Mouse (Mus musculus): Measurements from ENCODE around the gene Trmt10c. TPM values are rescaled to one million over a fixed set of nuclear protein-coding genes. Genes with fewer than 3 reads are reported as not detected.
"Not testable (repeated sequence)": the region's sequence is repeated elsewhere in the genome, so short reads cannot be mapped to it uniquely, and the experiment has no call there.

The Trmt10c gene
- polyA plus RNA-seq, 1 experiment from 2014 or later, result 21.5 TPM

DNA sequence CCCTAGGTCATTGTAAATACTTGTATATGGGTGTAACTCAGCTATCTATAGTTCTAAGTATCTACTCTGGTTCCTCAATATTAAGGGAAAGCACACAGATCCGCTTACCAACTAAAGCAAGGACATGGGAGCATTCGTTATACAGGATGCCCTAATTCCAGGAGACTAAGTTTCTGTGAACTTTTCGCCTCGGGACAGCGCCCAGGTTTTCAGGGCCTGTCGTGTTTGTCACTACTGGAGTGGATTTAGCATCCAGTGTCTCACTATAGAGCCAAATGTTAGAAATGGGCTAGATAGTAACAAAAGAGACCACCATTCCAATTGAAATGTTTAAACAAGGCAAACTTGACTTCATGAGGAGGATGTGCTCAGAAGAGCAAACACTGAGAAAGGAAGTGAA is 35.5 kb upstream of the Trmt10c start:
- not testable (repeated sequence) for ATAC-seq (ENCODE audit: low read depth); H3K27me3 ChIP-seq (ENCODE audit: control insufficient read depth, insufficient read depth, low read length); H3K27ac ChIP-seq (ENCODE audit: low read depth, low read length); H3K36me3 ChIP-seq (ENCODE audit: control insufficient read depth, insufficient read depth, low read length); H3K9ac ChIP-seq (replicated peaks; ENCODE audit: low read depth, low read length); H3K4me3 ChIP-seq (ENCODE audit: low read depth, low read length); H3K9me3 ChIP-seq (ENCODE audit: control insufficient read depth, low read length); H3K4me2 ChIP-seq (ENCODE audit: low read depth, low read length)
- H3K4me1 ChIP-seq (ENCODE audit: control insufficient read depth, insufficient read depth, low read length), result peaks cover 16% of the 10 kb centered on the region
- 88% methylated on average over 6 of the region's 6 CpGs for WGBS

DNA sequence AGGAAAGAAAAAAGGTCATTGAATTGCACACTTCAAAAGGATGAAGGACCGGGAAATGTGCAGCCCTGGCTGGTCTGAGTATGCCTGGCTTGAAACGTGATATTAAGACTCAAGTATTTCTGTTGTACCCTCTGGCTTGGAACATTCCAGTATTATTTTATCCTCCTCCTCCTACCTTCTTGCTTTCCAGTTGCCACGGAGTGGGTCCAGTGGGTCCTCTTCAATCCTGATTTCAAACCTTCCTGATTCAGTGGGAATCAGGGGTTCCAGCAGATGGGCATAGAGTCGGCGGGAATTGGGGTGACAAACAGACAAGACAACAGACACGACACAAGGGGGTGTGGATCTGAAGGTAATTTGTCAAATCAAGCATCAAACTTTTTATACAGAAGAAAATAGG is 34.9 kb upstream of the Trmt10c start:
- H3K9me3 ChIP-seq (ENCODE audit: control insufficient read depth, low read length), result no peaks in the 10 kb centered on the region
- 84% methylated on average over 6 of the region's 6 CpGs for WGBS
- H3K27me3 ChIP-seq (ENCODE audit: control insufficient read depth, insufficient read depth, low read length), result no peaks in the 10 kb centered on the region
- ATAC-seq (ENCODE audit: low read depth), result no peak
- H3K4me3 ChIP-seq (ENCODE audit: low read depth, low read length), result no peak overlapping the region
- no peaks in the 10 kb centered on the region for H3K36me3 ChIP-seq (ENCODE audit: control insufficient read depth, insufficient read depth, low read length)
- H3K9ac ChIP-seq (replicated peaks; ENCODE audit: low read depth, low read length), result no peak overlapping the region
- no peak overlapping the region for H3K4me2 ChIP-seq (ENCODE audit: low read depth, low read length)
- H3K27ac ChIP-seq (ENCODE audit: low read depth, low read length), result no peak overlapping the region
- peaks cover 16% of the 10 kb centered on the region for H3K4me1 ChIP-seq (ENCODE audit: control insufficient read depth, insufficient read depth, low read length)

DNA sequence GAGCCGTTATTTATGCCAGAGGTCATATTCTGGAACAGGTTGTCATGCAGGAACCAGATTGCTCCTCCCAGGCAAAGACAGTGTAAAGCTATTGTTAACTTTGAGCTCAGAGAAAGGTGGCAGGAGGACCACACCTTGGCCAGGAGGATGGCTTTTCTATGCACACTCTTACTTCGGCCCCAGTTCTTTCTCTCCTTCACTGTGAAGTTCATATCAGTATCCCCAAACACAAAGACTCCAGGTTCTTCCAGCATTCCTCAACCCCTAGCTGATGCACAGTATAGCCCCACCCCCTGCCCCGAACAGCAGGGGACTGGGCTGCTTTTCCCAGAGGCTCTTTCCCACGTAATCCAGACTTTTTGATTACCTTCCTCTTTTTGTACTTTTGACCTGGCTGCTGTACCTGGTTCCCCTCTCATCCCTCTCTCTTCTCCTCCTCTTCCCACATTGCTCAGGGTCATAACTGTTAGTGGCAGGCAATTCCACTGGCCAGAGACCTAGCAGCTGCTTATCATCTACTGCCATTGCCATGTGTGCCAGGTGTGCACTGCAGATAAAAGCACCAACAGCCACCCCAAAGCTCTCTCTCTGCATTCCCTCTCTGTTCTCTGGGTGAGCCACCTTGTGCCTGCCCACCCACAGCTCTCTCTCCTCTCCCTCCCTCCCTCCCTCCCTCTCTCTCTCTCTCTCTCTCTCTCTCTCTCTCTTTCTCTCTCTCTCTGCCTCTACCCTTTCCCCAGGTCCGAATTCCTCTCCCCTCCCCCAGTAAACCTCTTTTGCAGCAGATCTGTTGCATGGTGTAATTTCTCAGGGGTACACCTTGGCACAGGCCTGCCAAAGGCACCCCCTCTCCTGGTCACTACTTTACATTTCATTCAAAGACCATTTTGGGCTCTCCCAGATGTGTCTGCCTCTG is 34.0 kb upstream of the Trmt10c start:
- H3K27ac ChIP-seq (ENCODE audit: low read depth, low read length), result no peak overlapping the region
- no peaks in the 10 kb centered on the region for H3K9me3 ChIP-seq (ENCODE audit: control insufficient read depth, low read length)
- H3K4me3 ChIP-seq (ENCODE audit: low read depth, low read length), result no peak overlapping the region
- WGBS, result 50% methylated on average over 5 of the region's 5 CpGs
- peaks cover 8% of the 10 kb centered on the region for H3K4me1 ChIP-seq (ENCODE audit: control insufficient read depth, insufficient read depth, low read length)
- no peak overlapping the region for H3K4me2 ChIP-seq (ENCODE audit: low read depth, low read length)
- no peaks in the 10 kb centered on the region for H3K27me3 ChIP-seq (ENCODE audit: control insufficient read depth, insufficient read depth, low read length)
- no peak overlapping the region for H3K9ac ChIP-seq (replicated peaks; ENCODE audit: low read depth, low read length)
- H3K36me3 ChIP-seq (ENCODE audit: control insufficient read depth, insufficient read depth, low read length), result no peaks in the 10 kb centered on the region
- no peak for ATAC-seq (ENCODE audit: low read depth)

DNA sequence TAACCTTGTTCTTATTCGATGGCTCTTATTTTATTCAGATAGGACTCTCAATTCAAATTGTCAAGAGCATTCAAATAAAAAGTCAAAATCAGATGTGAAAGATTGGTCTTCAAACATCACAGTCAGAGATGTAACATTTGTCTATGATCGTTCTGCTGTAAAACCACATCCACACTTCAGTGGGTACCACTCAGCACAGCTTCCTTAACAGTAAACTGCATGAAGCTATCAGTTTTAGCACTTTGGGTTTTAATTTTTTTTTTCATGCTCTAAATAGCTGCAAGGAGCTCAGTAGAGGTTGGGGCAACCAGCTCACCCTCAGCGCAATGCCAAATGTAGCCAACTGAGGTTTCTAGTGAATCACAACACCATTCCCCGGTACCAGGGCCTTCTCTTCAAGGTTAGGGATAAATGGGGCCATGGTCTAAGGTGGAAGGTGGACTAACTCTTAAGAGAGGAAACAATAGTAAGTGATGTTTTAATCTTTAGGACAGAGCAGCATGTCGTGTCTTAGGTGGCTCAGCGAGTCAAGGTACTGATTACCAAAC is 31.0 kb upstream of the Trmt10c start:
- WGBS, result 88% methylated on average over 6 of the region's 6 CpGs
- Histone ChIP-seq H3K36me3 (ENCODE audit: control insufficient read depth, insufficient read depth, low read length) (no peaks in the 10 kb centered on the region), H3K27me3 (ENCODE audit: control insufficient read depth, insufficient read depth, low read length) (no peaks in the 10 kb centered on the region), H3K9me3 (ENCODE audit: control insufficient read depth, low read length) (no peaks in the 10 kb centered on the region), H3K27ac (ENCODE audit: low read depth, low read length) (no peak overlapping the region), H3K4me3 (ENCODE audit: low read depth, low read length) (no peak overlapping the region), H3K4me2 (ENCODE audit: low read depth, low read length) (no peak overlapping the region), H3K4me1 (ENCODE audit: control insufficient read depth, insufficient read depth, low read length) (no peaks in the 10 kb centered on the region), H3K9ac (replicated peaks; ENCODE audit: low read depth, low read length) (no peak overlapping the region)
- no peak for ATAC-seq (ENCODE audit: low read depth)

DNA sequence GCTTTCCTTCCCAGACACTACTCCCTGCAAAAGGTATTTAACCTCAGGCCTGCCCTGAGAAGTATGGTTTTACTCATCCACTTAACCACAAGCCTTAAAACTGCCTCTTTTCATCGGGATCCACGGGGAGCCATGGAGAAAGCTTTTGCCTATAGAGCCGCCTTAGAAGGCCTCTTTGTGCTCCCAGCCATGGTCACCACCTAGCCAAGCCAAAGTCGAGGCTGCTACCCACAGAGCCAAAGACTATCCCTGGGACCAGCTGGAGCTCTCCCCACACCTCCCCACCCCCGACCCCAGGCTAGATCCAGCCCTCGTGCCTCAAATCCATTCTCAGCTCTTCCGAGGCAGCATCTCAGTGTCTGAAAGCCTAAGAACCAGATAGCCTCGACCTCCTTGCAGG is 28.5 kb upstream of the Trmt10c start:
- H3K27me3 ChIP-seq (ENCODE audit: control insufficient read depth, insufficient read depth, low read length), result no peaks in the 10 kb centered on the region
- WGBS, result 49% methylated on average over 8 of the region's 8 CpGs
- H3K4me2 ChIP-seq (ENCODE audit: low read depth, low read length), result no peak overlapping the region
- no peak overlapping the region for H3K4me3 ChIP-seq (ENCODE audit: low read depth, low read length)
- H3K4me1 ChIP-seq (ENCODE audit: control insufficient read depth, insufficient read depth, low read length), result no peaks in the 10 kb centered on the region
- no peak overlapping the region for H3K9ac ChIP-seq (replicated peaks; ENCODE audit: low read depth, low read length)
- H3K27ac ChIP-seq (ENCODE audit: low read depth, low read length), result no peak overlapping the region
- H3K9me3 ChIP-seq (ENCODE audit: control insufficient read depth, low read length), result no peaks in the 10 kb centered on the region
- H3K36me3 ChIP-seq (ENCODE audit: control insufficient read depth, insufficient read depth, low read length), result no peaks in the 10 kb centered on the region
- ATAC-seq (ENCODE audit: low read depth), result no peak

DNA sequence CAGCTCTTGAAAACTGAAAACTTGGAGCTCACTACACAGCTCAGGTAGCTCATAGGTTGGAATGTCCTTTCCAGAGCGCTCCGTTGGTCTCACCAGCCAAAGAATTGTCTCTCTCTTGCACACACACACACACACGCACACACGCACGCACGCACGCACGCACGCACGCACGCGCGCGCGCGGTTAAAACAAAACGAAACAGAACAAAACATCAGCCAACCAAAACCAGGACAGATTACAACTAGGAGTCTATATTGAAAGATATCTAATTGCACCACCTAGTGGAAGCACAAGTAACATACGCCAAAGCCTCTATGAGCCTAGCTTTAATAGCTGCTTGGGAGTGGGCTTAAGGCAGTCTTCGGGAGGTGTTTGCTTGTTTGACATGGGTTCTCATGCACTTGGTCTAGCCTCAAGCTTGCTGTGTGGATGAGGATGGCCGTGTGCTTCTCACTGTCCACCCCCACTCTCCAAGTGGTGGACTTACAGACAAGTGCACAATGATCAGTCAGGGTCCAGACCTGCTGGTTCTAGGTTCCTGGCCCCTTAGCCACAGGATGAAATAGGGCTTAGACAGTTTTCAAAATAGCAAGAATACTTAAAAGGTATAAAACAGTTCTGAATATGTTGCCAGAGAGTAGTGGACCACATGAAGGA is 26.8 kb upstream of the Trmt10c start:
- H3K36me3 ChIP-seq (ENCODE audit: control insufficient read depth, insufficient read depth, low read length), result no peaks in the 10 kb centered on the region
- H3K9ac ChIP-seq (replicated peaks; ENCODE audit: low read depth, low read length), result no peak overlapping the region
- H3K4me2 ChIP-seq (ENCODE audit: low read depth, low read length), result peak overlapping the region; percentile 56
- no peaks in the 10 kb centered on the region for H3K9me3 ChIP-seq (ENCODE audit: control insufficient read depth, low read length)
- WGBS, result 6% methylated on average over 20 of the region's 20 CpGs
- peak overlapping the region; percentile 53; the same call in 1 of the 2 replicates for H3K27ac ChIP-seq (ENCODE audit: low read depth, low read length)
- peak overlapping the region; percentile 12; the same call in 1 of the 2 replicates for H3K4me3 ChIP-seq (ENCODE audit: low read depth, low read length)
- no peaks in the 10 kb centered on the region for H3K4me1 ChIP-seq (ENCODE audit: control insufficient read depth, insufficient read depth, low read length)
- H3K27me3 ChIP-seq (ENCODE audit: control insufficient read depth, insufficient read depth, low read length), result no peaks in the 10 kb centered on the region
- peak; percentile 96 for ATAC-seq (ENCODE audit: low read depth)

DNA sequence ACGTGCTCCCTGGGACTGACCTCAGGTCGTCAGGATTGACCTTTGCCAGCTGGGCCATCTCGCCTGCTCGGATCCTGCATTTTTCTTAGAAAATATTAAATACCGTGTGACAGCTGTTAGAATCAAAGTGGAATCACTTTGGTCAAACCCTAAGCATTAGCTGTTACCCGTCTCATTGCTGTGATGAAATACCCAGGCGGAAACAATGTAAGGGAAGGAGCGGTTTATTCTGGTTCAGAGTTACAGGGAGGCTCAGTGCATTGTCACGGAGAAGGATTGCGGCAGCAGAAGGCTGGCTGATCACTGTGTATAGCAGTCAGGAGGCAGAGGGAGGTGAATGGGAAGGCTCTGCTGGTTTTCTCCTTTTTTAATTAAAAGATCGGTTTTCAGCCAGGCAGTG is 25.4 kb upstream of the Trmt10c start:
- 60% methylated on average over 11 of the region's 11 CpGs for WGBS

DNA sequence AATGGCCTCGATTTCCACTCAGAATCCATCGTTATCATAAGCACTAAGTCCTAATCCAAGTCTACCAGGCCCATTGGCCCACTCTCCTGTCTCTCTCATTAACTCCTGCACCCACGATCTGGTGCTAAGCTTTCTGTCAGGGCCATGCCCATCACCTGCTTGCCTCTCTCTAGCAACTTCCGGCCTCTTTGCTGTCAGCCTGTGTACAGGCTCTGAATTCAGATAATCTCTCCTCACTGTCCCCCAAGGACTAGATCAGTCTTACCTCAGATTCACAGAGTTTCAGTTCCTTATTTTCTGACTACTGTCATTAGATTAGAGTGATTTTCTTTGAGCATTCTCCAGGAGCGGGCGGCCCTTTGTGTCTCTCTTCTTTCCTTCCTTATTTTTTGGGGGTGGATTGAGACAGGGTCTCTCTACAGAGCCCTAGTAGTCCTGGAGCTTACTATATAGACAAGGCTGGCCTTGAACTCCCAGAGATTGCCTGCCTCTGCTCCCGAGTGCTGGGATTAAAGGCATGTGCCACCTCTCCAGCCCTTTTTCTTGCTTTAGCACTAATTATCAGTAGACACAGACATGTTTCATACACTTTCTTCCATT is 24.5 kb upstream of the Trmt10c start:
- 81% methylated on average over 7 of the region's 7 CpGs for WGBS
- no peak for ATAC-seq (ENCODE audit: low read depth)

More for the DNA sequence above, 25.4 kb upstream of the Trmt10c start:
- Histone ChIP-seq H3K36me3 (ENCODE audit: control insufficient read depth, insufficient read depth, low read length) (no peaks in the 10 kb centered on the region), H3K4me2 (ENCODE audit: low read depth, low read length) (no peak overlapping the region), H3K9me3 (ENCODE audit: control insufficient read depth, low read length) (no peaks in the 10 kb centered on the region), H3K9ac (replicated peaks; ENCODE audit: low read depth, low read length) (no peak overlapping the region), H3K27ac (ENCODE audit: low read depth, low read length) (no peak overlapping the region), H3K4me3 (ENCODE audit: low read depth, low read length) (no peak overlapping the region), H3K27me3 (ENCODE audit: control insufficient read depth, insufficient read depth, low read length) (no peaks in the 10 kb centered on the region), H3K4me1 (ENCODE audit: control insufficient read depth, insufficient read depth, low read length) (no peaks in the 10 kb centered on the region)
- no peak for ATAC-seq (ENCODE audit: low read depth)

More for the DNA sequence above, 24.5 kb upstream of the Trmt10c start:
- H3K27me3 ChIP-seq (ENCODE audit: control insufficient read depth, insufficient read depth, low read length), result no peaks in the 10 kb centered on the region
- no peak overlapping the region for H3K4me2 ChIP-seq (ENCODE audit: low read depth, low read length)
- H3K4me1 ChIP-seq (ENCODE audit: control insufficient read depth, insufficient read depth, low read length), result no peaks in the 10 kb centered on the region
- no peak overlapping the region for H3K27ac ChIP-seq (ENCODE audit: low read depth, low read length)
- no peaks in the 10 kb centered on the region for H3K36me3 ChIP-seq (ENCODE audit: control insufficient read depth, insufficient read depth, low read length)
- no peak overlapping the region for H3K9ac ChIP-seq (replicated peaks; ENCODE audit: low read depth, low read length)
- no peaks in the 10 kb centered on the region for H3K9me3 ChIP-seq (ENCODE audit: control insufficient read depth, low read length)
- no peak overlapping the region for H3K4me3 ChIP-seq (ENCODE audit: low read depth, low read length)
